Mouse (Mus musculus) 416B (cell line): ENCODE results near the gene Cd300lf.

Experiments
- DNase-seq: peaks from one replicate; pipeline ENCODE4 v3.0.0; 2011; ENCODE audit warnings: low read depth

Cd300lf gene

DNA sequence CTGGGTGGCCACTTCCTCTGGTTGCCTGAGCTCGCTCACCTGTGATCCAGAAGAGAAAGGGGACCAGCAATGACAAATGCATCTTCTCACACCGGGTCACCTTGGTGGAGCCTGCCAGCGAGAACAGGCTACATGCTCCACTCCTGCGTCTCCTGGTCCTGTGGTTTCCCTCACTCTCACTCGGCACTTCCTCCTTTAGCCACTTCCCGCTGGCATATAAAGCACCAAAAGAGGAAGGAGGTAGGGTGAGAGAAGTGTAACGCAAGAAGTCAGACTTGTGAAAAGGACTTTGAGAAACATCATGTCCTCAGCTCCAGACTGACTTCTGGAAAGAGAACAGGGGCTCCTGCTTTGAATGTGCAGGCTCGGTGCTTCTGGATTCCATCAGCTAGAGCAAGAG is at the start of gene Cd300lf:
Cd300lf (minus strand) TSS at position 193 of the 400 bp plus-strand sequence.
- peak; percentile 82 for DNase-seq

DNA sequence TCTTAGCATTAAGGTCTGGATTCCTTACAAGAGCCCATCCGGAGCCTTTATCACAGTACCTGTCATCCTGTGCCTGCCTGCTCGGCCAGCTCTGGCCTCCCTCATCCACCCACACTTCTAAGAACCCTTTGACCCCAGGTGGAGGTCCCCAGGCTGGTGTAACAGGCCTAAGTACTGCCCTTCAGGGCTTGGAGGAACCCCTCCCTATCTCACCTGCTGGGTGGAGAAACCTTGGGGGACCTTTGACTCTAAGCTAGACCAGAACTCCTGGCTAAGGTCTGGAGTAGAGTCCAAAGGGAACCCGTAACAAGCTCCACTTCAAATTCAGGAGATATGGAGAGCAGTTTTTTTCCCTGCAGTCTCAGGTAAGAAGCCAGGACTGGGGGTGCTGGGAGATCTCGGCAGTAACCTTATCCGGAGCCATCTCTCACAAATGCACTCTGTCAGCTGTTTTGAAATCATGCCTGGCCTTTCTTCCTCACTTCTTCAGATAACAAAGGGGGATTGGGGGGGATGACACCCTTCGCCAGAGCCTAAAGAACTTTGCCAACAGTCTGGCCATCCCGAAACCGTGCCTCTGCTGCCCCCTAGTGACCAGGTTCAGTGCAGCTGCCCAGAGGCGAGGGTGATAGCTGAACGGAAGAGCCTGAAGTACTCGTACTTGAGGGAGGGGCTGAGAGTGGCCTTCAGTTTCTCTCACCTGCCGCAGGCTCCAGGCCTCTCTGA is 48.3 kb upstream of the Cd300lf start:
- DNase-seq = peak; percentile 78

DNA sequence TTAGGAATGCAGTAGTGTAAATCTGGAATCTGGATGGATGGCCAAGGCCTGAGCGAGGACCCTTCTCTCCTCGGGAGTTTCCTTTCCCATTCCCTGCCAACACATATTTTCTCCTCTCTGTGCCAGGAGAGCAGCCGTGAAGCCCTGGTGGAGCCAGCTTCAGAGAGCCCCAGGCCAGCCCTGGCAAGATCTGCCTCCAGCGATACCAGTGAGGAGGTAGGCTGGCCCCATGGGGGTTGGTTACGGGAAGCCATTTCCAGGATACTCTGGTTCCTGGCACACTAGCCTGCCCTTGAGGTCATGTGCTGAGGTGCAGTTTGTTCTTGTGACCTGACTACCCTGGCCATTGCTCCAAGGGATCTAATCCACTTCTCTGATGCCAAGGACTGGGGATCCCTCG is 46.1 kb upstream of the Cd300lf start:
- no peak for DNase-seq

DNA sequence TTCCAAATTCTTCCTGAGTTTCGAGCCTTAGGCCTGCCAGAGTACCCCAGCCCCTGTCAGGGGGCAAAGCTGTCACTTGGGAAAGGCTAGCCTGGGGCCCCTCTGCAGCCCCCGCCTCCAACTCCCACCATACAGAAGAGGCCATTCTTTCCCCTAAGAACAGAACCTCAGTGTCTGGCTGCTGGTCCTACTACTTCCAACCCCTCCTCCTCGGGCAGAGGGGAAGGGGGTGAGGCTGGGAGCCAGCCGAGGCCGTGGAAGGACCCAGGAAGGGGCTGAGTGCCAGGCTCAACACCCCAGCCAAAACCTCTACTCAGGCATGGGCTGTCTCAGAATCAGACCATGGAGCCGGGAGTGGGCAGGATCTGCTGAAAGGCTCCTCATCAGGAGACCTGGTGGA is 45.4 kb upstream of the Cd300lf start:
- no peak for DNase-seq

DNA sequence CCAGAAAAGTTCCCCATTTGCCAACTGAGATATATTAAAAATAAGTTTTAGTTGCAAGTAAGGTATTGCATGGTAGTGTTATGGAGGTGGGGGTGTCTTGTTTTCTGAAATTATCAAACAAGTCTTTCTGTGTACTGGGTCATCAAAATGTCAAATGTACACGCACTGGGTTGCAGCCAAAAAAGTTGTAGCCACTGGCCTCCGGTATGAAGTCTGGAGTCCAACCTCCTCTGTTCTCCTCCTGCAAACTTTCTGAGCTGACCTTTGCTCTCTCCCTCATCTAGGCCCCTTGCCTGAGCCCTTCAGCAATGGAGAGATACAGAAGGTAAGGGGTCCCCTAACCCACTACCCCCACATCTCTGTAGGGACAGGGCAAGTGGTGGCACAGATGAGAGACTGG is 45.0 kb upstream of the Cd300lf start:
- no peak for DNase-seq

DNA sequence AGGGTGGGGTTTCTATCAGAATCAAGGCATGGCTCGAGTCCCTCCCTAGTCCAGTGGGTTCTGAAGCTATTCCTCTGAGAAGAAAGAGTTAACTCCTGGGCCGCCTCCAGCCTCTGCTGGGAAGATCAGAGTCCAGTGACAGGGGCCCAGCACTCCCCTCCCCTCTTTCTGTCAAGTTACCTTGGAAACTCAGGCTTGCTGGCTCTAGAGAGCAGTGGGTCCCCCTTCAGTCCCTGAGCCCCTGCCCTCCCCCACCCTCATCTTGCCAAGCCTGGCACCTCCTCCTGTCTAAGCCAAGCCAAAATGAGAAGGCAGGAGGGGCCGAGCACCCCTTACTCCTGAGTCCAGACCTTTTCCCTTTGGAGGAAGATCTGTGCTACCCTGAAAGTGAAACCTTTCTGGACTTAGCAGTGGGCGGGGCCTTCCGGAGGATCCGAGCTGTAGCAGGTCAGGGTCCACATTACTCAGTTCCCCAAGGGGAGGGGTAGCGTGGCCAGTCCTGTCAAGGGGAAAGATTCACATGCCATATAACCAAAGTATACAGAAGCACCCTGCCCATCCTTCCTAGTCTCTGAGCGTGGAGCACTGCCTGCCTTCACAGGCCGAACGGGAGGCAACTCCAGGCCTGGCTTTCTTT is 43.9 kb upstream of the Cd300lf start:
- no peak for DNase-seq

DNA sequence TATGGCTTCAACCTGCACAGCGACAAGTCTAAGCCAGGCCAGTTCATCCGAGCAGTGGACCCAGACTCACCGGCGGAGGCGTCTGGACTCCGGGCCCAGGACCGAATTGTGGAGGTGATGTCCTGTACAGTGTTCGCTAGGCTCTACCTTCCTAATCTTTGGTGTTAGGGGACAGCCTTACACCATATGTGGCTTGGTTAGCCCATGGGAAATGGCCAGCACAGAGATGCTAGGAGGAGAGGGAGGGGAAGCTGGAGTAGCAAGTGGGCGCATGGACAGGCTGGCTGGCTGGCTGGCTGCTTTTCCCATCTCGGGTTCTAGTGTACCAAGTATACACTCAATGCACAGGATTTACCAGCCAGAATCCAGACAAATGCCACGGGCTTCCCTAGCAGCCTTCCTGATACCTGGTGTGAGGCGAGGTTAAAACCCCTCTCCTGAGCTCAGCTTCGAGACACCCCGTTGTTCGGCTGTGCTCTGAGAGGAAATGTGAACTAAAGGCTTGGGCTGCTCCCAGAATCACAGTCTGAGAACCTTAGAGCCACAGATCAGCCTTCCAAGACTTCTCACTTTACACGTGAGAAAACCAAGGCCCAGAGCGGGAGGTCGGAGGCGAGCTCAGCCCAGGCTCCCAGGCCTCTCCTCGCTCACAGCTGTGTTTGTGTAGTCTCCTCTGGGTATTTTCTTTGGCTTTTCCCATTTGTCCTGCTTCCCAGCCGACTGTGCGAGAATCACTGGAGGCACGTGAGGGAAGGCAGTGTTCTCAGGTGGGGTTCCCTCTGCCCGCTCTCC is 42.8 kb upstream of the Cd300lf start:
- no peak for DNase-seq

DNA sequence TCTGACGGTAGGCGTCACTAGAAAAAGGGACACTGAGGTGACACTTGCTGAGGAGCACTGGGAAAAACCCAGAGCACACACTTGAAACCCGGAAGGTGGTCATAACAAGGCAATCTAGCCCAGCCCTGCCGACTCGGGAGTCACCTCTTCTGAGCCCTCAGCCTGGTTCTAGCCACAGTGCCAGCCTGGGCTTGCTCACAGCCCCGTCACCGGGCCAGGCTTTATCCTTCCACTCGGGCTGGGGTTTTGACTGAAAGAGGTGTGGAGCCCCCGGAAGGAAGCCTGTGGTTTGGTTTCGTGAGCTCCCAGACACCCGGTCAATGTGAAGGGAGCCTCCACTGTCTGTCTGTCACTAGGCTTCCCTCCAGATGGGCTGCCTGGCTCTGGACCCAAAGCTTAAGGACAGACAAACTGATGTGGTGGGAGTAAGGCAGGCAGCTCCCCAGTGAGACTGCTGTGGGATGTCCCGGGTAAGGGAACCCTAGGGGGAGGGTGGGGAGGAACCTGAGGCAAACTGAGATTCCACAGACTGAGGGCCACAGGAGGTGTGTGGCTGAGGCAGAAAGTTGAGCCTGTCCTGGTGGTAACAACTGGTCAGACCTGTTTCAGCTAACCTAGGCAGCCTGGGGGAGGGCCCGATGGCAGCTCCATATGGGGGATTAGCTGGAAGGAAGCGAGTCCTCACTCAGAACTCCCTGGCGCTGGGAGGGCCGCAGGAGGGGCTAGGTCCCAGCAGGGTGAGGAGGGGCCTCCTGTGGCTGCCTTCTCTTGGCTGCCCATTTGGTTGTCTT is 40.0 kb upstream of the Cd300lf start:
- DNase-seq = peak; percentile 82

DNA sequence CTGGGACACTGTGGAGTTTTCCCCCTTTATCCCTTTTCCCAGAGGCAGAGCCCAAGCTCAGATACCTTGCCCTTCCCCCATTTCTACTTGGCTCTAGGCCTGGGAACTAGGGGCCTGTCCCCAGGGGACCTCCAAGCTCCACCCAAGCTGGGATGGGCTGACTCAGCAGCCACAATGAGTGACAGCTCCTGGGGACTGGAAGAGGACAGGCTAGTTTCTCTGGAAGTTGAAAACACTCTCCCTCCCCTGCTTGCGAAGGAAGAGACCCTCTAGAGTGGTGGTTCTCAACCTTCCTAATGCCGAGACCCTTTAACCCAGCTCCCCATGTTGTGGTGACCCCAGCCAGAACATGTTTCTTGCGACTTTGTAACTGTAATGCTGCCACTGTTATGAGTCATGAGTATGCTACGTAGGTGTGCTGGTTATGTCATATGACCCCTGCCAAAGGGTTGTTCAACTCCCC is 39.1 kb upstream of the Cd300lf start:
- peak; percentile 69 for DNase-seq

DNA sequence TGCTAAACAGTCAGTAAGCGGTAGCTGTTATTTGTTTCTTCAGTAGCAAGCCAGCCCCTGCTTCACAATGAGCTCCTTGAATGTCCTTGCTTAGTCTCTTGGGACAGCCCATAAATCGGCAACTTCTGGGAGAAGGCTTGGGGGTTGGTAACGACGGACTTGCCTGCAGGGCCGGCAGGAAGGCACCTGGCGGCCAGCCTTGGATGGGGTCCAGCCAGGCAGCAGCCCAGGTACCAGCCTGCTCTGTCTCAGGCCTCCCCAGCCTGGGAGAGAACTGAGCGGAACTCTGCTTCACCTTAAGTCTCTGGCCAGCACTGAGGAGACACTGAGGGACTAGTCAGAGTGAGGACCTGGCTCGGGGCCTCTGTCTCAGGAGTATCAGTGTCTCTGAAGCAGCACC is 37.3 kb upstream of the Cd300lf start:
- DNase-seq = no peak

DNA sequence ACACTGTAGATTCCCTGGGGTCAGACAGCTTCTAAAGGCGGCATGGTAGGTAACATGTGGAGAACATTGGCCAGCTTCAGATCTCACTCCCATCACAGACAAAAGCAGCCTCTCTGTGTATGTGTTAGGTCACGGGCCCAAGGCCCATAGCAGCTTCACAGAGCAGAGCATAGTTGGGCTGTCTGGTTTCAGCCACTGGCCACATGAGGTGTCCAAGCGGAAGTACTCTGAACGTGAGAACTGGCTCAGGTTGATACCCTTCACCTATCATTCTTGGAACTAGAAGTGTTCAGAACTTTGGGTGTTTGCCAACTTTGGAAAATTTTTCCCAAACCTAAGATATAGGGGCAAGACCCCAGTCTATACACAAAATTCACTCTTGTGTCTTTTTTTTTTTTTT is 35.6 kb upstream of the Cd300lf start:
- DNase-seq = no peak

DNA sequence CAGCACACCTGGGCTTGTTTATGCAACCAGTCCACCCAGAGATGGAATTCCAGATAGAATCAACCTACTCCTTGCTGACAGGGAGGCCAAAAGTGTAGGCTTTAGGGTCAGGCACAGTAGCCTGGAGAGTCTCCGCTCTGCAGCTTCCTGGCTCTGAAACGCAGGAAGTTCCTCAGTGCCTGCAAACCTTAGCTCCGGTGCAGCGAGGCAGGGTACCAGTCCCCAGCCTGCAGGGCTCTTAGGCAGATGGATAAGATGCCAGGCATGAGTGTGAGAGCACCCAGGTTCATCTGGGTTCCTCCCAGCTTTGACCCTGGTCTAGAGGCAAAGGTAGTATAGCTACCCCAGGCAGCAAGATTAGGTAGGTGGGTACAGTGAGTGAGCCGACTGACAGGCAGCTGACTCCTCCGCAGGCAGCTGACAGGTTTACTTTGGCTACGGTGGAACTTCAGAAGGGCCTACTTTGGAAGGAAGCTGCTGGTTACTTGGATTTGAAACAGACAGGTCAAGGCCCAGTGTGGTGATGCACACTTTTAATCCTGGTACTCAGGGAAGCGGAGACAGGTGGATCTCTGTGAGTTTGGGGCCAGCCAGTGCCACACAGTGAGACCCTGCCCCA is 33.9 kb upstream of the Cd300lf start:
- DNase-seq = no peak

DNA sequence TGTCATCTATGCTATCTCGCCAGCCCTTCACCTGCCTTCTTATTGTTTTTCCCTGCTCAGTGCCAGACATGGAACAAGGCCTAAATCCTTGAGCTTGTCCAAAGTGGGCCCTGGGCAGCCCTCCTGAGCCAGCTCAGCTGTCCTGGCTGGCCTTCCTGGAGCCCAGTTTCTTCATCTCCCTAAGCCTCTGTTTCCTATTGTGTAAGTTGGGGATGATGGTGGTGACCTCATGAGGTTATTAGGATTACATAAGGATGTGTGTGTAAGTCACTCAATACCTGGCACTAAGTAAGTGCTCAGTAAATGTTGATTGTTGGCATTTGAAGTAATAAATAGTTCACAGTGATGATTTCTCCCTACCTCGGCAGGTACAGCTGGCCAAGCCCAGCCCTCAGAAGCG is 33.0 kb upstream of the Cd300lf start:
- no peak for DNase-seq

DNA sequence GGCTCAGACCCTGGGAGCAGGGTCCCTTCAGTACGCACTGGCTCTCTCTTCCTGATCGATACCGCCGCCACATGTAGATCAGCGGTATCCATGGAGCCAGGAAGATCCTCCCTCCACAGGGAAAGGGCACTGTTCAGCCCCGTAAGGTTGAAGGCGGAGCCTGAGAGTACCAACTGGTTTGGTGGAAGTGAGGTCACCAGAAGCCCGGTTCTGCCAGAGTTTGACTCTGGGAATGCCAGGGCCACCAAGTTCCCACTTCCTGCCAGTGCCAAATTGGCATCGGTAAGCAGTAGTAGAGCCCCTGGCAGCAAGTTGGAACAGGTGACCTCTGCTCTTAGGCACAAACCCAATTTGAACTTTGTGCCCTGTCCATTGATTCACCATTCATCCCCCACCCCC is 31.2 kb upstream of the Cd300lf start:
- DNase-seq = peak; percentile 38

DNA sequence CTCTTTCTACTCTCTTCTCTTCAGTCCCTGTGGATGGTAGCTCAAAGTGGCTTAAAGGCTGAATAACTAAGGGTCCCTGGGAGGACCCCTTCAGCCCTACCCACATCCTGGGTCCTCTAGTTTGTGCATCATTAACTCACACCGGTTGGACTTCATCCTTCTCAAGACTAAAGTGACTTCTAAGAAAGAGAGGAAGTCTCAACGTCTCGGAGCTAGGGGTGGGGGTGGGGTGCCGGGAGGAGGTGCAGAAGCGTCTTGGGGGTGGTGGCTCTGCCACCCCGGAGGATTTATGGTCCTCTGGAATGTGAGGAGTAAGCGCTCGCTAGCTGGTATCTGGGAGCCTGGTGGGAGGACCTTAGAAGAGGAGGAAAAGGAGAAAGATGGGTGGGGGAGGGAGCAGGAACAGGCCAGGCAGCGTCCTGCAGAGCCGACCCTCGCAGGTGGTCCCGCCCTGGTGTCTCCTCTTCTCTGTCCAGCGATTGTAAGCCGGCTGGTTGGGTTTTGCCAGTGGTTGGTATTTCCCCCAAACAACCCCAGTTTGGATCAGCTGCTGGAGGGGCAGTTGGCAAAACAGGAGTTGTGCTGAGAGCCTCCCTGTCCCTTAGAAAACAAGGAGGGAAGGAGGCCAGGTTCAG is 30.7 kb upstream of the Cd300lf start:
- peak; percentile 43 for DNase-seq

DNA sequence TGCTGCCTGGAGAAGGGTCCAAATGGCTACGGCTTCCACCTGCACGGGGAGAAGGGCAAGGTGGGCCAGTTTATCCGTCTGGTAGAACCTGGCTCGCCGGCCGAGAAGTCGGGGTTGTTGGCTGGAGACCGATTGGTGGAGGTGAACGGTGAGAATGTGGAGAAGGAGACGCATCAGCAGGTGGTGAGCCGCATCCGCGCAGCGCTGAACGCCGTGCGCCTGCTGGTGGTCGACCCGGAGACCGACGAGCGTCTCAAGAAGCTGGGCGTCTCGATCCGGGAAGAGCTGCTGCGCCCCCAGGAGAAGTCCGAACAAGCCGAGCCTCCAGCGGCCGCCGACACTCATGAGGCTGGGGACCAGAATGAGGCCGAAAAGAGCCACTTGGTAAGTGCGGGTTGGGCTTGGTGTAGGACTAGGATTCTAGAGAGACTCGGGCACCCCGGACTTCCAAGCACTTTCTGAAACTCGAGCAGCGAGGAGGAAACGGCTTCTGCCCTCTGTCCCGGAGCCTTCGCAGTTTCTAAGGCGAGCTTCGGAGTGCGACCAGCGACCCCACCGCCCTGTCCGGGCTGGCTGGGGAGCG is 29.9 kb upstream of the Cd300lf start:
- DNase-seq = peak; percentile 61

DNA sequence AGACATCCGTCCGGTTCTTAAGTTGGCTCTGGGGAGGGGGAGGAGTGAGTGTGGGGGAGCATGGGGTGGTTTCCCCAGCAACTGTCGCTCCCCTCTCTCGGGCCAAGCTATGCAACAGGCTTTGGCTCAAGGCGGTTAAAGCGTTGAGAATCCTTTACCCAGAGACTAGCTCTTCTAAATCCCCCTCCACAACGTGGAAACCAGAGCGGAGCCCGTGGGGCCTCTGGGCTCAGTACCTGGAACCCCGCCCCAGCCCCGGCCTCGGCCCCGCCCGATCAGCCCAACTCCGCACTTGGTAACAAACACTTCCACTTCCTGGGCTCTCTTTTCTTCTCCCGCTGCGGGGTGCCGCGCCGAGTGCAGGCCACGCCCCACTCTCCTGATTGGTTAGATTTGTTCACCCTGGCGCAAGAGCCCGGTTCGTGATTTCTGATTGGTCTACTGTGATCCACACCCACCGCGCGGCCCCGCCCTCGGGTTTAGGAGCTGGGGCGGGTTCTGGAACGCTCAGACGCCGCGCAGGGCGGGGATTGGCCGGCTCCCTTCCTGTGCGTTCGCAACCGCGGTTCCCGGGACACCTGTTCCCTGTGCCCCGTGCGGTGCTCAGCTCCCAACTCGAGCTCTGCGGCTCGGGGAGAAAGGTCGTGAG is 29.2 kb upstream of the Cd300lf start, which contains the start of gene Slc9a3r1:
Slc9a3r1 (plus strand) TSS at position 510 of the 649 bp plus-strand sequence.
- DNase-seq = peak; percentile 98

DNA sequence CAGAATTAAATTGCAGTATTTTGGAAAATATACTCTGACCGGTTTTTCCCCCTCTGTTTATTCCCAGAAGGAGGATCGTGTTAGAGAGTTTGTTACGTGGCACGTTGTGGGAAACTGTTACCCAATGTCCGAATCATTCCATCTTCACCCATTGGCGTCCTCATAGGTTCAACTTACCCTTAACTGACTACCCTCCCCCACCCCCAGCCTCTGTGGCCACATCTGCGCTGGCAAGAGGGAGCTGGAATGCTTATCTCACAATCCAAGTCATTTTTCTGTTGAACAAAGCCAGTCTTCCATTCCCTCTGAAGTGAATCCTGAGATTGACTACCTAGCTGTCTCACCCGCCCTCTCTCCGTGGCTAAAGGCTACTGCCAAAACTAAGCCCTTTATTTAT is 28.4 kb upstream of the Cd300lf start:
- DNase-seq = peak; percentile 77

DNA sequence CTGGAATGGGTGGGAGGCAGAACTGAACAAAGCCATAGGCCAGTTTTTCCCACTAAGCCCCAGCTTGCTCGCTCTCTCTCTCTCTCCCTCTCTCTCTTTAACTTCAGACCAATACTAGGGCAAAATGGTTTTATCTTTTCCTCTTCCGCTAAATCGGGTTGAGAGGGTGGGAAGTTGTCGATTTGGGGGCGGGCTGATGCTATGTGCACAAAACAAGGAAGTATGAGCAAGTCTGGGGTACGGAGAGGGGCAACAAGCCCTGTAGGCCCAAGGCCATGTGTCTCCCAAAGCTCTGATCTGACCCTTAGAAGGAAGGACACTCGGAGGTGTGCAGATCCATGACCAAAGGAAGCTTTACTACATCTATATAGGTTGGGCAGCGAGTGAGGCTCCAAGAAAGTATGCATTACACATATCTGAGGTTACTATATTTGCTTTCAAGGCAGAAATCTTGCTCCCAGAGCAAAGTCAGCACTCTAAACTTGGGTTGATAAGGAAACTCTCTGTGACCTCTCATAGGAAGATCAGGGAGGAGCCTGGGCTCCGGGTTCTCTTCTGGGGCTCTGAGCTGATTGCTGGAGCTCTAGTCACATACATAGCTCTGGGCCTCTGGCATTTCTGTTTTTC is 27.9 kb upstream of the Cd300lf start:
- DNase-seq = peak; percentile 88
